Mouse (Mus musculus): ENCODE measurements around the gene Unc5a. TPM values are rescaled to one million over a fixed set of nuclear protein-coding genes. Genes with fewer than 3 reads are reported as not detected.

Unc5a gene
- total and polyA plus RNA-seq, 3 experiments: 0.17 TPM; not detected in 2

DNA sequence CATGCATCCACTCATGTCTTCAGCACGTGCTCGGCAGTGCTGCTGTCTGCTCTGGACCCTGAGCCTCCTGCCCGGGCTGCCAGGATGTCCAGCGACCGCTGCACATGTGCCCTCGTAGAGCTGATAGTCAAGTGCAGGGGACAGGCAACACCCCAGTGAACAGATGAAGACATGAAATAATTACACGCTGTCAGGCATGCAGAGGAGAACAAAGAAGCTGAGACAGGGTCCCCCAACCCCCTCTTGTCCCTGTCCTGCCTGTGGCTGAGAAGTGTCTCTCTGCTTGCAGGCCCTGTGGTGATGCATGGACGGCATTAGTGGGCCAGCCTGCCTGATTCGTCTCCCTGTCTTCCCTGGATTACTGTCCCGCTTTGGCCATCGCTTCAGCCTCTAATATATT lies 18.3 kb downstream of the Unc5a start:
- peaks cover 75% of the 10 kb centered on the region for H3K27me3 ChIP-seq (replicated peaks)
- no peak overlapping the region for H3K4me2 ChIP-seq (ENCODE audit: insufficient read depth, low read depth, poor library complexity, severe bottlenecking)
- no peak overlapping the region for H3K4me3 ChIP-seq (replicated peaks in 1 of 3; ENCODE audit: low read depth in 2 of 3, low read length in 2 of 3, poor library complexity in 1 of 3)
- in situ Hi-C loops (cut with MboI; ENCODE audit: low pct_ligation_motif_present, low pct_unique_long_range_greater_than_20kb, low sequenced_read_pairs): no loop called here
- no peaks in the 10 kb centered on the region for H3K79me2 ChIP-seq (replicated peaks; ENCODE audit: control insufficient read depth, extremely low read depth, insufficient read depth, poor library complexity, severe bottlenecking)
- TF ChIP-seq ELF1 (IDR thresholded peaks at IDR 0.05; ENCODE audit: low read depth, low read length): no peak
- dilution Hi-C loops (cut with MboI; ENCODE audit: extremely low pct_ligation_motif_present, extremely low pct_unique_long_range_greater_than_20kb, low sequenced_read_pairs): no loop called here
- no peaks in the 10 kb centered on the region for H3K9me3 ChIP-seq (replicated peaks; ENCODE audit: low read length)
- peaks cover 3 to 17% of the 10 kb centered on the region in 2 experiments; a peak in 3 of 4 replicates for H3K4me1 ChIP-seq (ENCODE audit: control insufficient read depth in 1 of 2, insufficient read depth in 2 of 2)
- H3K36me3 ChIP-seq (replicated peaks in 1 of 2; ENCODE audit: control insufficient read depth in 1 of 2, insufficient read depth in 1 of 2, low read length in 1 of 2): no peaks in the 10 kb centered on the region
- no peak overlapping the region for H3K27ac ChIP-seq (ENCODE audit: insufficient read depth, low read depth)
- no peak overlapping the region for H3K9ac ChIP-seq (ENCODE audit: insufficient read depth, low read depth)
- DNase-seq (ENCODE audit: extremely low read depth): no peak

DNA sequence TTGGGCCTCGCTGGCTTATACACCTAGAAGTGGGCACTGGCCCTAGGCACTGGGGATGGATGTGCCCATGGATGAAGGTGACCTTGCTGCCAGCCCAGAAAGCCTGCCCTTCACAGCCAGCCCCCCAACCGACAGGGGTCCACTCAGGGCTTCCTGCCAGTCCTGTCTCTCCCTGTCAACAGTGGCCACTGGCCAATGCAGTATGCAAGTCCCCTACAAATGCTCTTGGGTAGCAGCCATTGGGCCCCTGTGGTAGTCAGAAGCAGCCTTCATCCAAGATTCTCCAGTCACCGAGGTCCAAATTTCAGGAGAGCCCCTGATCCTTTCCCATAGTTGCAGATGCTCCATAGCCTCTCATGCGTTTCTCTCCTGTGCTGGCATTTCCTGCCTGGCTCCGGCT lies 19.4 kb downstream of the Unc5a start:
- Histone ChIP-seq H3K27ac (ENCODE audit: insufficient read depth, low read depth) (no peak overlapping the region), H3K4me1 (ENCODE audit: control insufficient read depth in 1 of 2, insufficient read depth in 2 of 2) (peaks cover 1 to 6% of the 10 kb centered on the region in 2 experiments; a peak in 3 of 4 replicates), H3K4me3 (replicated peaks in 1 of 3; ENCODE audit: low read depth in 2 of 3, low read length in 2 of 3, poor library complexity in 1 of 3) (no peak overlapping the region), H3K36me3 (replicated peaks in 1 of 2; ENCODE audit: control insufficient read depth in 1 of 2, insufficient read depth in 1 of 2, low read length in 1 of 2) (no peaks in the 10 kb centered on the region), H3K27me3 (replicated peaks) (peaks cover 74% of the 10 kb centered on the region), H3K9ac (ENCODE audit: insufficient read depth, low read depth) (no peak overlapping the region), H3K79me2 (replicated peaks; ENCODE audit: control insufficient read depth, extremely low read depth, insufficient read depth, poor library complexity, severe bottlenecking) (no peaks in the 10 kb centered on the region), H3K9me3 (replicated peaks; ENCODE audit: low read length) (no peaks in the 10 kb centered on the region), H3K4me2 (ENCODE audit: insufficient read depth, low read depth, poor library complexity, severe bottlenecking) (no peak overlapping the region)
- no peak for DNase-seq (ENCODE audit: extremely low read depth)
- in situ Hi-C loops (cut with MboI; ENCODE audit: low pct_ligation_motif_present, low pct_unique_long_range_greater_than_20kb, low sequenced_read_pairs) (no loop called here), dilution Hi-C loops (cut with MboI; ENCODE audit: extremely low pct_ligation_motif_present, extremely low pct_unique_long_range_greater_than_20kb, low sequenced_read_pairs) (no loop called here)
- TF ChIP-seq EP300 (IDR thresholded peaks at IDR 0.05; ENCODE audit: low read length) (no peak), TCF12 (IDR thresholded peaks at IDR 0.05; ENCODE audit: low read depth, low read length) (no peak), RAD21 (IDR thresholded peaks at IDR 0.05; ENCODE audit: low read depth, low read length) (no peak), BHLHE40 (IDR thresholded peaks at IDR 0.05; ENCODE audit: low read depth, low read length) (no peak), ELF1 (IDR thresholded peaks at IDR 0.05; ENCODE audit: low read depth, low read length) (no peak), TBP (conservative IDR thresholded peaks at IDR 0.05; ENCODE audit: low read depth, low read length) (no peak), USF2 (conservative IDR thresholded peaks at IDR 0.05; ENCODE audit: low read depth, low read length) (no peak), USF1 (IDR thresholded peaks at IDR 0.05; ENCODE audit: low read depth, low read length) (no peak), POLR2AphosphoS2 (IDR thresholded peaks at IDR 0.05; ENCODE audit: low read depth, low read length) (no peak), MXI1 (IDR thresholded peaks at IDR 0.05; ENCODE audit: low read depth, low read length) (no peak), GABPA (IDR thresholded peaks at IDR 0.05; ENCODE audit: insufficient replicate concordance, low read depth, low read length) (no peak), CHD2 (IDR thresholded peaks at IDR 0.05; ENCODE audit: low read length) (no peak), ZC3H11A (IDR thresholded peaks at IDR 0.05; ENCODE audit: low read depth, low read length) (no peak), SMC3 (IDR thresholded peaks at IDR 0.05; ENCODE audit: low read depth, low read length) (no peak)

DNA sequence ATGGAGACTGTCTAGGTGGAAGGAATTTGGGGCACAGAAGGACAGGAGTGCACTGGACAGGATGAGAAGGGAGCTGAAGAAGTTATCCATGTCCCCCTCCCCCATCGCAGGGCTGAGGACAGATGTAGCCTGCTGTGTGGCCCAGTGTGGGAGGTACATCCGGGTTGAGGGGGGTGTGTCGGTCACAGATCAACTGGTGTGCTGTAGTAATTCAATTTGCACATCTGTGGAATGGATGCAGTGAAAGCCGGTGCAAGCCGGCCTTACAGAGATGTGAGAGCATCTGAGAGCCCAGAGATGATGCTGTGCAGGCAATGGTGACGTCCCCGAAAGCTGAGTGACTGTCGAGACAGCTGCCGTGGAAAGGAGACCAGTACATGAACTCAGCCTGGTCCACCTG lies 20.3 kb downstream of the Unc5a start:
- no peak overlapping the region for H3K9ac ChIP-seq (ENCODE audit: insufficient read depth, low read depth)
- no peak overlapping the region for H3K4me3 ChIP-seq (replicated peaks in 1 of 3; ENCODE audit: low read depth in 2 of 3, low read length in 2 of 3, poor library complexity in 1 of 3)
- no peak overlapping the region for H3K27ac ChIP-seq (ENCODE audit: insufficient read depth, low read depth)
- no peak overlapping the region for H3K4me2 ChIP-seq (ENCODE audit: insufficient read depth, low read depth, poor library complexity, severe bottlenecking)
- TF ChIP-seq MYC (IDR thresholded peaks at IDR 0.05; ENCODE audit: low read depth, low read length): no peak
- no peak for TF ChIP-seq KAT2A (IDR thresholded peaks at IDR 0.05; ENCODE audit: insufficient replicate concordance, low read length)
- no peak for TF ChIP-seq MEF2A (IDR thresholded peaks at IDR 0.05; ENCODE audit: borderline replicate concordance, low read depth, low read length)
- no peak for TF ChIP-seq ZC3H11A (IDR thresholded peaks at IDR 0.05; ENCODE audit: low read depth, low read length)
- TF ChIP-seq PAX5 (IDR thresholded peaks at IDR 0.05; ENCODE audit: low read length): no peak
- TF ChIP-seq TCF12 (IDR thresholded peaks at IDR 0.05; ENCODE audit: low read depth, low read length): no peak
- TF ChIP-seq SIN3A (IDR thresholded peaks at IDR 0.05; ENCODE audit: low read length): no peak
- TF ChIP-seq POLR2AphosphoS2 (IDR thresholded peaks at IDR 0.05; ENCODE audit: low read depth, low read length): no peak
- no peak for TF ChIP-seq CTCF (conservative IDR thresholded peaks at IDR 0.05 in 1 of 2, IDR thresholded peaks at IDR 0.05 in 1 of 2; ENCODE audit: low read depth in 2 of 2, low read length in 2 of 2)
- no peak for TF ChIP-seq TBP (conservative IDR thresholded peaks at IDR 0.05; ENCODE audit: low read depth, low read length)
- TF ChIP-seq USF2 (conservative IDR thresholded peaks at IDR 0.05; ENCODE audit: low read depth, low read length): no peak
- no peak for TF ChIP-seq CHD2 (IDR thresholded peaks at IDR 0.05; ENCODE audit: low read length)
- no peak for TF ChIP-seq GABPA (IDR thresholded peaks at IDR 0.05; ENCODE audit: insufficient replicate concordance, low read depth, low read length)
- no peak for TF ChIP-seq ETS1 (conservative IDR thresholded peaks at IDR 0.05; ENCODE audit: low read depth, low read length)
- TF ChIP-seq ZNF384 (IDR thresholded peaks at IDR 0.05; ENCODE audit: low read depth, low read length): no peak
- TF ChIP-seq ELF1 (IDR thresholded peaks at IDR 0.05; ENCODE audit: low read depth, low read length): no peak
- in situ Hi-C loops (cut with MboI; ENCODE audit: low pct_ligation_motif_present, low pct_unique_long_range_greater_than_20kb, low sequenced_read_pairs) (no loop called here), dilution Hi-C loops (cut with MboI; ENCODE audit: extremely low pct_ligation_motif_present, extremely low pct_unique_long_range_greater_than_20kb, low sequenced_read_pairs) (no loop called here)
- no peaks in the 10 kb centered on the region for H3K9me3 ChIP-seq (replicated peaks; ENCODE audit: low read length)
- H3K79me2 ChIP-seq (replicated peaks; ENCODE audit: control insufficient read depth, extremely low read depth, insufficient read depth, poor library complexity, severe bottlenecking): no peaks in the 10 kb centered on the region
- DNase-seq (ENCODE audit: extremely low read depth): no peak
- peaks cover 0 to 3% of the 10 kb centered on the region in 2 experiments; a peak in 1 of 4 replicates for H3K4me1 ChIP-seq (ENCODE audit: control insufficient read depth in 1 of 2, insufficient read depth in 2 of 2)
- peaks cover 73% of the 10 kb centered on the region for H3K27me3 ChIP-seq (replicated peaks)
- H3K36me3 ChIP-seq (replicated peaks in 1 of 2; ENCODE audit: control insufficient read depth in 1 of 2, insufficient read depth in 1 of 2, low read length in 1 of 2): no peaks in the 10 kb centered on the region

All from CH12.LX (cell line).